Mouse (Mus musculus): ENCODE results near the gene Gsta2. TPM values are rescaled to one million over a fixed set of nuclear protein-coding genes. Genes with fewer than 3 reads are reported as not detected.
A peak's percentile ranks its signal among the peaks of the same experiment; 100 is the strongest.
"Not testable (repeated sequence)": the region's sequence is repeated elsewhere in the genome, so short reads cannot be mapped to it uniquely, and the experiment has no call there.

Gene Gsta2
- polyA plus RNA-seq, 1 experiment from 2014 or later = 31.3 TPM

DNA sequence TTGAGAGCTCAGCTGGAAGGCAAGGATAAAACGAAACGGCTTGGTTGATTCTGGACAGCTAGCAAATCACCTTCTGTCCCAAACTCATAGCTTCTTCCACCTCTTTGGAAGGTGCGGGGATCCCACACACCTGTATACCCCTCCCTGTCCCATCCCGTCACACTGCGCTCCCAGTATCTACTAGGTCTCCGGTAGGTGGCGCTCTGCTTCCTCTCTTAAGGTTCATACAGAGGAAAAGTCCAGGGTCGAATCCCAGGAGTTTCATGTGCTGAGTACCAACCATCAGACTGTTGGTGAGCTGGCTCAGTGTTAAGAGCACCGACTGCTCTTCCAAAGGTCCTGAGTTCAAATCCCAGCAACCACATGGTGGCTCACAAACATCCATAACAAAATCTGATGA is 2.5 kb upstream of the Gsta2 start:
- H3K9ac ChIP-seq (ENCODE audit: low read length) = no peak overlapping the region
- no peaks in the 10 kb centered on the region for H3K36me3 ChIP-seq (ENCODE audit: control insufficient read depth, insufficient read depth, low read length)
- no peak overlapping the region for H3K4me3 ChIP-seq (replicated peaks; ENCODE audit: low read length)
- ATAC-seq (ENCODE audit: insufficient read depth, low FRiP score) = no peak
- no peaks in the 10 kb centered on the region for H3K9me3 ChIP-seq (replicated peaks; ENCODE audit: control insufficient read depth, low read length)
- H3K27ac ChIP-seq (ENCODE audit: low read length) = no peak overlapping the region
- no peaks in the 10 kb centered on the region for H3K27me3 ChIP-seq (ENCODE audit: control insufficient read depth, insufficient read depth, low read length)
- H3K4me2 ChIP-seq (ENCODE audit: low read depth, low read length) = no peak overlapping the region
- 15% methylated on average over 9 of the region's 9 CpGs for WGBS
- H3K4me1 ChIP-seq (ENCODE audit: control insufficient read depth, insufficient read depth, low read length) = no peaks in the 10 kb centered on the region

DNA sequence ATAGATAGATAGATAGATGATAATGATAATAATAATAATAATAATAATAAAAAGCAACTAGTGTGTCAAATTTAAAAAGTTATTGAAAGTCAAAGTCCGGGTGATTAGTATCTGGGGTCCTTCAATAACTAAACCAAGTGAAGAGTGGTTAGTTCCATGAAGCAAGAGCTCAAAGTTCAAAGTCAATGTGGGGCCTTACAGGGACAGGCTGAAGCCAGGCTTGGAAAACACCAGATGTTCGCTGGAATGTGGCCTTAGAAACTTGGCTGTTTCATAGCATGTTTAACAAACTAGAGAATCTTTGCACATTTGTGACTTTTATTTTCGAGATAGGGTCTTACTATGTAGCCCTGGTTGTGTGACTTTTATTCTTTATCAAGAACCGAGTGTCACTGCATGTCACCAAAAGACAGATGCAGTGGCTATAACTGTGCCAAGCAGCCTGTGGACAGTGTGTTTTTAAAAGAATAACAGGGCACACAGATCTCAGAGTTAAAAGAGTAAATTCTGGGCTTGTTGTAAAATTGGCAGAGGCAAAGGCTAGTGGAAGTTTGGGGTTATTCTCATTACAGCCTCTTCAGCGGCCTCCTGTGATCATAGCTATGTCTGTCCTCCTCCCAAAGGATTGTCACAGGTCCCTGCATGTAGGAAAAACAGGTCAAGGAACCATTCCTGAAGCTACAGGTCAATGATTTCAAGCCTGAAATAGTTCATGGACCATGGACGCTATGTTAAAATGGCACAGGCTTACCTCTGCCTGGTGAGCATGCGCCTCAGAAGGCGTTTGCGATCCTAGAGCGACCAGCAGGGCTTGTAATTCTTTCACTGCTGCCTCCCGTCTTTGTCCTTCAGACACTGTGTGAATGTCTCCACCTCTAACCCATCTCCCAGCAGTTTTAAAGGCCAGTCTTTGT is 666 bp downstream of the Gsta2 start:
- Histone ChIP-seq H3K36me3 (ENCODE audit: control insufficient read depth, insufficient read depth, low read length) (no peaks in the 10 kb centered on the region), H3K4me1 (ENCODE audit: control insufficient read depth, insufficient read depth, low read length) (no peaks in the 10 kb centered on the region), H3K9me3 (replicated peaks; ENCODE audit: control insufficient read depth, low read length) (no peaks in the 10 kb centered on the region), H3K4me2 (ENCODE audit: low read depth, low read length) (no peak overlapping the region), H3K9ac (ENCODE audit: low read length) (no peak overlapping the region), H3K4me3 (replicated peaks; ENCODE audit: low read length) (no peak overlapping the region), H3K27me3 (ENCODE audit: control insufficient read depth, insufficient read depth, low read length) (no peaks in the 10 kb centered on the region), H3K27ac (ENCODE audit: low read length) (no peak overlapping the region)
- no peak for ATAC-seq (ENCODE audit: insufficient read depth, low FRiP score)
- 75% methylated on average over 11 of the region's 11 CpGs for WGBS

DNA sequence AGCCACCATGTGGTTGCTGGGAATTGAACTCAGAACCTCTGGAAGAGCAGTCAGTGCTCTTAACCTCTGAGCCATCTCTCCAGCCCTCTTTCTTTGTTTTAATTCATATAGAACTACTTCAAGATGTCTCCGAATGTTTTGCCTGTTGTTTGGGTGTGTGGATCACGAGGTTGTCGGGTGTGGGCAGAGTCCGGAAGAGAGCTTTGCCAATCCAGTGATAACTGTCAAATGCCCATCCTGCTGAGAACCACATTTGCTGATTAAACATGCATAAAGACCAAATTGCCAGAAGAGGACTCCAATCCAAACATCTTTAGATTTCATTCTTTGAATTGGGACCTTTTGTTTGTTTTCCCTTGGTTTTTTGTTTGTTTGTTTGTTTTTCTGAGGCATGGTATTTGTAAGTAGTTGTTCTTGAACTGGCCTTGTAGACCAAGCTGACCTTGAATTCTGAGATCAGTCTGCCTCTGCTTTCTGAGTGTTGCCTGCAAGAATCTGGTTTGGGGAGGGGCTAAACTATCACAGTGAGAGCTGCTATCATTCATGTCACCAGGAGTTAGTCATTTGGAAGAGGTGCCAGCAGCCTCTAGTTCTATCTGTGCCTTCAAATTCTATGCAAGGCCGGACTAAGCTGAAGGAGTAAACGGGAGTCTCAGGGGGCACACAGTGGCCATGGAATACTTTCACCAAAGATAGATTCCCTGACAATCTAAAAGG is 3.9 kb downstream of the Gsta2 start:
- Histone ChIP-seq H3K9ac (ENCODE audit: low read length) (no peak overlapping the region), H3K4me3 (replicated peaks; ENCODE audit: low read length) (no peak overlapping the region), H3K27ac (ENCODE audit: low read length) (no peak overlapping the region), H3K4me2 (ENCODE audit: low read depth, low read length) (no peak overlapping the region), H3K27me3 (ENCODE audit: control insufficient read depth, insufficient read depth, low read length) (no peaks in the 10 kb centered on the region), H3K36me3 (ENCODE audit: control insufficient read depth, insufficient read depth, low read length) (no peaks in the 10 kb centered on the region), H3K4me1 (ENCODE audit: control insufficient read depth, insufficient read depth, low read length) (no peaks in the 10 kb centered on the region), H3K9me3 (replicated peaks; ENCODE audit: control insufficient read depth, low read length) (no peaks in the 10 kb centered on the region)
- WGBS = 73% methylated on average over 6 of the region's 6 CpGs
- no peak for ATAC-seq (ENCODE audit: insufficient read depth, low FRiP score)

DNA sequence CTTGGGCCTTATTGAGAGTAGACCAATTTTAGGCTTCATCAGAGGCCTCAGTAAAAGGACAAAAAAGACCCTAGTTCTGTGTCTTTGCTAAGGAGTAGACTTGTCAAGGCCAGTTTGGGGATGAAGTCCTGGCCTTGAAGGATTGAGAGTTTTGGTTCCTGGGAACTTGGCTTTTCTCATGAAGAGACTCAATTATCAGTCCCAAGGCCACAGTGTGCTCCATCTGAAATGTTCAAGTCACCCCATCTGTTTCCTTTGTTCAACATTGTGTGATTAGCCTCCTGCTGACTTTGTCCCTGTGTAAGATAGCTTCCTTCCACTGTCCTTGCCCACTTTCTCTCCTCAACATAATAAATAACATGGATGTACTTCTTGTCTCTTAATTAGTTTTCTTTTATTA is 5.6 kb downstream of the Gsta2 start:
- H3K4me1 ChIP-seq (ENCODE audit: control insufficient read depth, insufficient read depth, low read length); H3K27me3 ChIP-seq (ENCODE audit: control insufficient read depth, insufficient read depth, low read length); H3K27ac ChIP-seq (ENCODE audit: low read length); H3K4me2 ChIP-seq (ENCODE audit: low read depth, low read length); H3K9ac ChIP-seq (ENCODE audit: low read length); H3K36me3 ChIP-seq (ENCODE audit: control insufficient read depth, insufficient read depth, low read length); H3K4me3 ChIP-seq (replicated peaks; ENCODE audit: low read length); H3K9me3 ChIP-seq (replicated peaks; ENCODE audit: control insufficient read depth, low read length); ATAC-seq (ENCODE audit: insufficient read depth, low FRiP score): not testable (repeated sequence)

DNA sequence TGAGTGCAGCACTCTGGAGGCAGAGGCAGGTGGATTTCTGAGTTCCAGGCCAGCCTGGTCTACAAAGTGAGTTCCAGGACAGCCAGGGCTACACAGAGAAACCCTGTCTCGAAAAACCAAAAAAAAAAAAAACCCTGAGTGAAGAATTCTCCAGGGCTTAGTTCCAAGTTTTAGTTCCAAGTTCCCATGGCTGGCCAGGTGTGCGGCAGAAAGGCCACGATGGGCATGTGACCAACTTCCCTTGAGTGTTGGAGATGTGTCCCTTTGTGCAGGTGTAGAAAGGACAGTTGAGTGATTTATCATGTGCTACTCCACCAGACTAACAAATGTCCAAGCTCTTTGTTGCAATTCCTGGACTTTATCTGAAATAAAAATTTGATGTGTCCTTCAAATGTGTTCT is 6.4 kb downstream of the Gsta2 start:
- H3K9me3 ChIP-seq (replicated peaks; ENCODE audit: control insufficient read depth, low read length); H3K4me3 ChIP-seq (replicated peaks; ENCODE audit: low read length); H3K9ac ChIP-seq (ENCODE audit: low read length); ATAC-seq (ENCODE audit: insufficient read depth, low FRiP score); H3K27ac ChIP-seq (ENCODE audit: low read length); H3K4me2 ChIP-seq (ENCODE audit: low read depth, low read length); H3K36me3 ChIP-seq (ENCODE audit: control insufficient read depth, insufficient read depth, low read length); H3K4me1 ChIP-seq (ENCODE audit: control insufficient read depth, insufficient read depth, low read length); H3K27me3 ChIP-seq (ENCODE audit: control insufficient read depth, insufficient read depth, low read length): not testable (repeated sequence)
- WGBS = 82% methylated on average over 3 of the region's 3 CpGs

DNA sequence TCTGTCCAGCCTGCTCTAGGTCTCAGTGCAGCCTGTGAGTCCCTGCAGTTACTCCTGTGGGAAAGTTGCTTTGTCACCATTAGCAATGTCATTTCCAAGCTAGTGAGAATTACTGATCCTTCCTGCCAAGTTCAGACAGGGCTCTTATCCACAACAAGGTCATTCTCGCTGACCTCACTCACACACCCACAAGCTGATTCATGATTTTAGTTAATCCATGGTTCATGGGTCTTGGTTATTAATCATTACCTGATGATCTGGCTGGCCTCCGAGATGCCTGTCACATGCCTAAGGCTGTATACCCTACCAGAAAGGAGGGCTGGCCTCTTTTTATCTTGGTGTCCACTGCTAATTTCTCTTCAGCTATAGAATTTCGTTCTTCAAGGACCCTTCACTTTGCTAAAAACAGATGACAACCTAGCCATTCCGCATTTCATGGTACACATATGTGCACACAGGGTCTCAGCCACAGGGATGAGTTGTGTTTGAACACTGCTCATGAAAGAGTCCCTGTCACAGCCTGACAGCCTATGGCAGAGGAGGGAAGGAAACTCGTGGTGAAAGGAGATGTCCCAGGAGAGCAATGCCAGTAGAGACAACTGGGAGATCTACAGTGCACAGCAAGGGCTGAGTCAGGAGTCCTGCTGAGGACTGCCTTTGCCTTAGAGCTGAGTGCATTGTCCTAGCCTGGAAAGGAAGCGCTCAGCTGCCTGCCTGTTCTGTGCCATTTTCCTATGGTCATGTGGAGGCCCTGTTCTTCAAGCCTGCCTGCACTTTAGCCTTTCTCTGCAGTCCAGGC is 7.2 kb downstream of the Gsta2 start:
- not testable (repeated sequence) for ATAC-seq (ENCODE audit: insufficient read depth, low FRiP score); H3K4me1 ChIP-seq (ENCODE audit: control insufficient read depth, insufficient read depth, low read length); H3K4me3 ChIP-seq (replicated peaks; ENCODE audit: low read length); H3K27me3 ChIP-seq (ENCODE audit: control insufficient read depth, insufficient read depth, low read length); H3K9me3 ChIP-seq (replicated peaks; ENCODE audit: control insufficient read depth, low read length); H3K4me2 ChIP-seq (ENCODE audit: low read depth, low read length); H3K9ac ChIP-seq (ENCODE audit: low read length); H3K36me3 ChIP-seq (ENCODE audit: control insufficient read depth, insufficient read depth, low read length)
- H3K27ac ChIP-seq (ENCODE audit: low read length) = peak overlapping the region; percentile 27; the same call in 1 of the 2 replicates
- WGBS = 54% methylated on average over 6 of the region's 6 CpGs

DNA sequence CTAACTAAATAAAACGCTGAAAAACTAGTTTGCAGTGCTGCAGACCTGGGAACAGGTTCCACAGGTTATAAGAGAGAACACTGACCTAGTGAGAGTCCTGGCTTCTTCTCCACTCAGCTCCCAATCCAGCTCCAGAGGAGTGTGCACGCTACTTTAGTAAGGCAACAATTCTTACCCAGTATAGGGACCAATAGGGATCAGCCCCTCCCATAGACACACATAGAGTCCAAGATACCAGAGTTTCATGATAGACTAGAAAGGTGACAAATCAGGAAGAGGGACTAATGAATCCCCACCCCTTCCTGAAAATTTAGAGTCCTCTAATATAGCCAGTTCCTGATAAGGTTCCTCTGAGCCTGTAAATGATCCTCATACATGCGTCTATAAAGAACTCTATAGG is 8.6 kb downstream of the Gsta2 start:
- H3K27ac ChIP-seq (ENCODE audit: low read length) = no peak overlapping the region
- ATAC-seq (ENCODE audit: insufficient read depth, low FRiP score) = peak; percentile 88
- no peaks in the 10 kb centered on the region for H3K4me1 ChIP-seq (ENCODE audit: control insufficient read depth, insufficient read depth, low read length)
- no peak overlapping the region for H3K9ac ChIP-seq (ENCODE audit: low read length)
- H3K4me3 ChIP-seq (replicated peaks; ENCODE audit: low read length) = no peak overlapping the region
- 44% methylated on average over 3 of the region's 3 CpGs for WGBS
- no peak overlapping the region for H3K4me2 ChIP-seq (ENCODE audit: low read depth, low read length)
- no peaks in the 10 kb centered on the region for H3K9me3 ChIP-seq (replicated peaks; ENCODE audit: control insufficient read depth, low read length)
- H3K36me3 ChIP-seq (ENCODE audit: control insufficient read depth, insufficient read depth, low read length) = no peaks in the 10 kb centered on the region
- no peaks in the 10 kb centered on the region for H3K27me3 ChIP-seq (ENCODE audit: control insufficient read depth, insufficient read depth, low read length)

DNA sequence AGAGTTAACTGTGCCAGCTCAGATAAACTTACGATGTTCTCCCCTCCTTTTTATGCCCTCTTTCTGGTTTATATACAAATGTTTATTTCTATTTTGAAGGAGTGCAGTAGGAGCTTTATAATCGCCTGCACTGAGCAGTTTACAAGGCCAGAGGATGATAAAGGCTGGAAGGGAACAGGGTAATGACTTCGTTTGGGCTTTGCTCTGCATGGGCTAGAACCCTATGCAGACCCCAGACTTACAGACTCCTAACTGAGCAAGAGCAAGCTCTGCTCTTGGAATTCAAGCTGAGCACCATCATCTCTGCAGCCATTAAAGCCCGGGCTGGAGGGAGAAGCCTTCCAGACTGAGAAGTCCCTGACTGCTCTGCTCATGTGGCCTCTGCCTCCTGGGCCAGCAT is 10.4 kb downstream of the Gsta2 start:
- H3K9ac ChIP-seq (ENCODE audit: low read length); H3K36me3 ChIP-seq (ENCODE audit: control insufficient read depth, insufficient read depth, low read length); ATAC-seq (ENCODE audit: insufficient read depth, low FRiP score); H3K9me3 ChIP-seq (replicated peaks; ENCODE audit: control insufficient read depth, low read length); H3K4me2 ChIP-seq (ENCODE audit: low read depth, low read length); H3K27ac ChIP-seq (ENCODE audit: low read length); H3K4me1 ChIP-seq (ENCODE audit: control insufficient read depth, insufficient read depth, low read length); H3K27me3 ChIP-seq (ENCODE audit: control insufficient read depth, insufficient read depth, low read length); H3K4me3 ChIP-seq (replicated peaks; ENCODE audit: low read length): not testable (repeated sequence)
- 50% methylated on average over 3 of the region's 4 CpGs for WGBS

DNA sequence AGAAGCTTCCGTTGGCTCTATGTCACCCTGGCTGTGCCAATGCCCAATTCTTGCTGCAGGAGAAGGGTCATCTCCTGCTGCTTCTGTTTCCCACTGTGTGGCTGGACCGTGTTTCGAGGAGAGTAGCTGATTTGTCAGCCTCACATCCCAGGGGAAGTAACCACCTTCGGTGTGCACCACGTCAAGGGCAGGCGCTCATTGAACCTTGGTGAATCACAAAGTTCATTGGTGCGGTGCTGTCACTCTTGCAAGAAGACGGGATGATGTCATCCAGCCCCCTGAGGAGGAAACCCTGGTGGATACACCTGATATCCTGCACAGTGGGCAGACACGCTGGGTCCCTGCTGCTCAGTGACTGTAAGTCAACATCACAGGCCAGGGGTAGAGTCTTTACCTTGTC is 12.5 kb downstream of the Gsta2 start:
- H3K4me3 ChIP-seq (replicated peaks; ENCODE audit: low read length); ATAC-seq (ENCODE audit: insufficient read depth, low FRiP score); H3K36me3 ChIP-seq (ENCODE audit: control insufficient read depth, insufficient read depth, low read length); H3K4me1 ChIP-seq (ENCODE audit: control insufficient read depth, insufficient read depth, low read length); H3K9me3 ChIP-seq (replicated peaks; ENCODE audit: control insufficient read depth, low read length); H3K27ac ChIP-seq (ENCODE audit: low read length); H3K27me3 ChIP-seq (ENCODE audit: control insufficient read depth, insufficient read depth, low read length); H3K4me2 ChIP-seq (ENCODE audit: low read depth, low read length); H3K9ac ChIP-seq (ENCODE audit: low read length): not testable (repeated sequence)
- WGBS = 89% methylated on average over 9 of the region's 9 CpGs

Measured in stomach, embryonic 16.5 days (tissue).